ENCODE assay signal across 13 mouse cellular contexts in the genomic region with DNA sequence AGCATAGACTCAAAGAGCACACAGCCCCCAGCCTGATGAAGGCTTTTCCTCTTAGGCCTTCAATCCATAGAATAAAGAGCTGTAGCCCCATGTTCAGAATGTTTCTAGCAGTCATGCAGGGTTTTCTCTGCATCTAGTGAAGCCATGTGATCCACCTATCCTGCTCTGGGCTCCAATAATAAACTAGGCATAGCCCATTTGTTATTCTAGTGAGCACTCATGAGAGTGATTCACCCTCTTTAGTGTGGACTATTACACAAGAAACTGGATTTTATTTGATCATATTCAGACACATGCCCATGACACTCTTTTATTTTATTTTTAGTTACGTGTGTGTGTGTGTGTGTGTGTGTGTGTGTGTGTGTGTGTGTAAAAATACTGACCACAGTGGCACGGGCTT.
"Had no signal": no experiment of that assay in that cellular context is flagged by ENCODE, and none has a peak within 500 bp of the region (broad histone marks: within the 10 kb centered on the region; RNA-seq: fewer than 3 reads in every experiment).

No protein-coding gene starts in this region.

- H3K9me3 ChIP-seq: kidney, embryonic 15.5 days; limb, embryonic 13.5 days; neural tube, embryonic 12.5 days had no signal

- H3K4me2 ChIP-seq: kidney, embryonic 15.5 days; limb, embryonic 13.5 days had no signal

- H3K4me3 ChIP-seq: kidney, embryonic 15.5 days; limb, embryonic 13.5 days; myocyte; neural tube, embryonic 12.5 days had no signal

- ATAC-seq: intestine, embryonic 16.5 days had no signal

- H3K27ac ChIP-seq: kidney, embryonic 15.5 days; limb, embryonic 13.5 days; liver, embryonic 14.5 days; neural tube, embryonic 12.5 days; stomach, postnatal 0 days had no signal

- DNase-seq: kidney, adult 2 months; kidney, postnatal 14 days; left cerebral cortex, postnatal 4 days; lung, adult 18-20 months; right cerebral cortex, adult 18-20 months; thymus, postnatal 14 days had no signal

- H3K27me3 ChIP-seq: neural tube, embryonic 12.5 days had no signal

- H3K9ac ChIP-seq: kidney, embryonic 15.5 days; limb, embryonic 13.5 days; liver, embryonic 14.5 days; neural tube, embryonic 12.5 days had no signal

- H3K36me3 ChIP-seq: kidney, embryonic 15.5 days; limb, embryonic 13.5 days; neural tube, embryonic 12.5 days had no signal

- H3K4me1 ChIP-seq: kidney, embryonic 15.5 days; limb, embryonic 13.5 days had no signal
